Mouse (Mus musculus): Measurements from ENCODE around the gene Ube2d3. TPM values are rescaled to one million over a fixed set of nuclear protein-coding genes. Genes with fewer than 3 reads are reported as not detected.

Ube2d3 gene
- polyA plus RNA-seq, 1 experiment = 181 TPM

DNA sequence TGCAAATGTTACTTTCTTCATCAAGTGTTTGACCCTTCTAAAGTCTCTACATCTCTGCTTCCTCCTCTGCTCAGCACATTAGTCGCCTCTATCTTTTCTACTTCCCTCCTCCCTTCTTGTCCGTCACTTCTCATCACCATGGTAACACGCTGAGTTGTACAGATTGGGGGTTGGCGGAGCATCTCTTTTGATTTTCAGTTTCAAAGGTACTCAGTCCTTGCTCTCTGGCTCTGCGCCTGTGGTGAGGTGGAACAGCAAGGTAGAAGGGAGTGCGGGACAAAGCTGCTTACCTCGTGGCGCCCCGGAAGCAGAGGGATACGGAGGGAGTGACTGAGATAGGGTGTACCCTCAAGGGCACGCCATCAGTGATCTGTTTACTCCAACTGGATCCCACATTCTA is 75.3 kb downstream of the Ube2d3 start:
- TF ChIP-seq CTCF (IDR thresholded peaks at IDR 0.05; ENCODE audit: borderline replicate concordance, insufficient read depth, low read depth, low read length) (no peak), POLR2A (IDR thresholded peaks at IDR 0.05; ENCODE audit: borderline replicate concordance, insufficient read depth, low read length) (no peak)
- DNase-seq = peak; percentile 33 to 51
- Histone ChIP-seq H3K4me3 (replicated peaks; ENCODE audit: insufficient read depth, low read depth, low read length) (no peak overlapping the region), H3K27me3 (ENCODE audit: control insufficient read depth, insufficient read depth, low read length) (no peaks in the 10 kb centered on the region), H3K27ac (ENCODE audit: insufficient read depth, low read length) (no peak overlapping the region), H3K4me1 (ENCODE audit: control insufficient read depth, insufficient read depth, low read length) (peaks cover 5% of the 10 kb centered on the region; the same call in 1 of the 2 replicates)
- WGBS = 49% methylated on average over 11 of the region's 11 CpGs

DNA sequence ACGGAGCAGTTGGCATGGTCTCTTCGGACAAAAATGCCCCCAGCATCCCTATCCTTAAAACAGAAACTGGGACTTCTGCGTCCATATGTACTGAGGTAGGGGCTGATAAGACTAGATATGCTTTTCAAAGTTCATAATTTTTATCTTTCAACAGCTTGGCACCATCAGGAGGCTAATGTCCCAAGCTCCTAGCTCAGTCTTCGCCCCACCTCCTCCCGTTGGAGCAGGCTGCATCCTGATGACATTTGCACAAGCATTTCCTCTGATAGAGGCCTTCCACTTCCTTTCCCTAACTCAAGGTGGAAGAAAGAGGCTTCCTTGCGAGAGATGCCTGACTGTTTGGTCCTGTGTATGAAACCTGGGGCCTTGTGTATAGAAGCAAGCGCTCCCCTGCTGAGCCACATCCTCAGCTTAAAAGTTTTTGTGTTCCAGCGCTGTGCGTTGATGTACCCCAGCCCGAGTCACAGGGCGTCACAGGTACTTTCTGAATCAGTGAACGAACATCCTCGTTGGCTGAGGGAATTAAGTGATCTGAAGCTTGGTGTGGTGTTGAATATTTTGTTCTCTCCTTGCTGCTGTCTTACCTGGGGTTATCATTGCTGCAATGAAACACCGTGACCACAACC is 76.0 kb downstream of the Ube2d3 start:
- Histone ChIP-seq H3K27me3 (ENCODE audit: control insufficient read depth, insufficient read depth, low read length) (no peaks in the 10 kb centered on the region), H3K27ac (ENCODE audit: insufficient read depth, low read length) (no peak overlapping the region), H3K4me3 (replicated peaks; ENCODE audit: insufficient read depth, low read depth, low read length) (no peak overlapping the region), H3K4me1 (ENCODE audit: control insufficient read depth, insufficient read depth, low read length) (peaks cover 5% of the 10 kb centered on the region; the same call in 1 of the 2 replicates)
- TF ChIP-seq POLR2A (IDR thresholded peaks at IDR 0.05; ENCODE audit: borderline replicate concordance, insufficient read depth, low read length) (no peak), CTCF (IDR thresholded peaks at IDR 0.05; ENCODE audit: borderline replicate concordance, insufficient read depth, low read depth, low read length) (no peak)
- DNase-seq = no peak
- 80% methylated on average over 14 of the region's 14 CpGs for WGBS

DNA sequence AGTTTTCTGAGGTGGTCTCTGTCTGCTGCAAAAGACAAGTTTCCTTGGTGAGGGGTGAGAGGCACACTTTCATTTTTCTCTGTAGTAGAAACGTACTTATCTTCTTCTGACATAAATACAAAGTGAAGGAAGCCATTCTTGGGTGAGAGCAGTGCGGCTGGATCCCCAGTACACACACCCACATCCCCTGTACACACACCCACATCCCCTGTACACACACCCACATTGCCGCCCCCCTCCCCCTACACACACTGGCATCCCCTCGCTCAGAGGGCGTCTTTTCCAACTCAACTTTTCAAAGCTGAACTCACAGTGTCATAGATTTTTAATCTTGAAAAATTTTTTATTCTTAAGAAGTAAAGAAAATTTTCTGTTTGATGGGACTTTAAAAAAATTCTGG is 77.3 kb downstream of the Ube2d3 start:
- H3K27ac ChIP-seq (ENCODE audit: insufficient read depth, low read length) = no peak overlapping the region
- 94% methylated on average over 5 of the region's 5 CpGs for WGBS
- no peak for DNase-seq
- TF ChIP-seq CTCF (IDR thresholded peaks at IDR 0.05; ENCODE audit: borderline replicate concordance, insufficient read depth, low read depth, low read length) (no peak), POLR2A (IDR thresholded peaks at IDR 0.05; ENCODE audit: borderline replicate concordance, insufficient read depth, low read length) (no peak)
- H3K27me3 ChIP-seq (ENCODE audit: control insufficient read depth, insufficient read depth, low read length) = no peaks in the 10 kb centered on the region
- no peak overlapping the region for H3K4me3 ChIP-seq (replicated peaks; ENCODE audit: insufficient read depth, low read depth, low read length)
- H3K4me1 ChIP-seq (ENCODE audit: control insufficient read depth, insufficient read depth, low read length) = peaks cover 5% of the 10 kb centered on the region; the same call in 1 of the 2 replicates

DNA sequence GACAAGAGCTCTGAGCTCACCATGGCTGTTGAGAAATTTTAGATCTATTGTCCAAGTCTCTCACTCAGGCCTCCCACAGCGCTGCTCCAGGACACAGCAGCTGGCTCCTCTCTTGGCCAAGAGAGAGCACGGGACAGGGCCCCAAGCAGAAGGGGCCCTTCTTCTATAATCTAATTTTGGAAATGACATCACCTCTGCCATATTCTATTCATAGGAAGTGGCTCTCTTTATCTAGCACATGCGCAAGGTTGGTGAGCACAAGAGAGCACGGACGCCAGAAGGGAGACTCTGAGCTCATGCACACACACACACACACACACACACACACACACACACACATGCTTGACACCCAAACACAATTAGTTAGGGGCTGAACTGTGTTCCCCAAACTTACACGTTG is 78.9 kb downstream of the Ube2d3 start:
- DNase-seq = peak; percentile 65 to 82
- H3K27ac ChIP-seq (ENCODE audit: insufficient read depth, low read length) = 0 out of 2 replicates have a peak overlapping the region, but pooled peaks have one; percentile 10
- no peak overlapping the region for H3K4me3 ChIP-seq (replicated peaks; ENCODE audit: insufficient read depth, low read depth, low read length)
- WGBS = 13% methylated on average over 6 of the region's 6 CpGs
- TF ChIP-seq CTCF (IDR thresholded peaks at IDR 0.05; ENCODE audit: borderline replicate concordance, insufficient read depth, low read depth, low read length) (no peak), POLR2A (IDR thresholded peaks at IDR 0.05; ENCODE audit: borderline replicate concordance, insufficient read depth, low read length) (no peak)
- H3K4me1 ChIP-seq (ENCODE audit: control insufficient read depth, insufficient read depth, low read length) = peaks cover 10% of the 10 kb centered on the region; the same call in 1 of the 2 replicates
- no peaks in the 10 kb centered on the region for H3K27me3 ChIP-seq (ENCODE audit: control insufficient read depth, insufficient read depth, low read length)

Other genes starting within 250 kb of the Ube2d3 start
- 0.54 and 0.90 TPM in 2 replicates for gene Cenpe, start 225.6 kb upstream of the Ube2d3 start, polyA plus RNA-seq (2012; rRNA removed)
- gene Bdh2, start 156.9 kb upstream of the Ube2d3 start, polyA plus RNA-seq (2012; rRNA removed) = 4.1 and 4.4 TPM in 2 replicates
- gene Slc9b2, start 130.4 kb upstream of the Ube2d3 start, polyA plus RNA-seq (2012; rRNA removed) = 0.98 and 1.3 TPM in 2 replicates
- gene Slc9b1, start 90.1 kb upstream of the Ube2d3 start, polyA plus RNA-seq (2012; rRNA removed) = 0.87 TPM in 1 of 2 replicates, not detected in the other
- 48.6 and 51.3 TPM in 2 replicates for gene Cisd2, start 14.2 kb upstream of the Ube2d3 start, polyA plus RNA-seq (2012; rRNA removed)
- gene Manba, start 47.5 kb downstream of the Ube2d3 start, polyA plus RNA-seq (2012; rRNA removed) = 8.8 and 9.8 TPM in 2 replicates

Measured in cerebellum, adult 2 months (tissue).